Mouse (Mus musculus) liver, embryonic 12.5 days (tissue): ENCODE data around the gene Cggbp1. TPM values are rescaled to one million over a fixed set of nuclear protein-coding genes. Genes with fewer than 3 reads are reported as not detected.

Experiments used
- ATAC-seq: fragments of 200-750 bp; cut with Nextera tagmentation; 2 replicates; pipeline ENCODE4 v1.8.0; 2017; ENCODE audit warnings: moderate number of reproducible peaks, mild to moderate bottlenecking, moderate library complexity
- H3K27ac ChIP-seq: fragments of 300-500 bp; sonication (generic); 2 replicates; pipeline ENCODE4 v1.5.1; 2016; ENCODE audit warnings: mild to moderate bottlenecking
- H3K27me3 ChIP-seq: fragments of 300-500 bp; sonication (generic); replicated peaks from 2 replicates; pipeline ENCODE4 v1.6.1; 2016; ENCODE audit warnings: mild to moderate bottlenecking, moderate library complexity
- H3K36me3 ChIP-seq: fragments of 300-500 bp; sonication (generic); 2 replicates; pipeline ENCODE4 v1.6.1; 2016; ENCODE audit warnings: mild to moderate bottlenecking, moderate library complexity
- H3K4me1 ChIP-seq: fragments of 300-500 bp; sonication (generic); 2 replicates; pipeline ENCODE4 v1.6.1; 2016
- H3K4me2 ChIP-seq: fragments of 300-500 bp; sonication (generic); 2 replicates; pipeline ENCODE4 v1.6.1; 2016; ENCODE audit warnings: mild to moderate bottlenecking, moderate library complexity
- H3K4me3 ChIP-seq: fragments of 300-500 bp; sonication (generic); 2 replicates; pipeline ENCODE4 v1.5.1; 2016; ENCODE audit warnings: mild to moderate bottlenecking, moderate library complexity
- H3K9ac ChIP-seq: fragments of 300-500 bp; sonication (generic); 2 replicates; pipeline ENCODE4 v1.6.1; 2016; ENCODE audit warnings: mild to moderate bottlenecking, moderate library complexity
- H3K9me3 ChIP-seq: fragments of 300-500 bp; sonication (generic); replicated peaks from 2 replicates; pipeline ENCODE4 v1.6.1; 2016; ENCODE audit warnings: mild to moderate bottlenecking, moderate library complexity
- WGBS: fragments of 180-500 bp; shearing (Covaris S2); methylation state at CpG from one replicate; pipeline ENCODE4 v1.1.7; 2016; ENCODE audit not compliant: insufficient replicate concordance; 5-methylcytosine and 5-hydroxymethylcytosine counted together
- polyA plus RNA-seq: library from polyadenylated mRNA; unstranded; fragments of >200 nt; fragmentation: Nextera tagmentation; extraction: Ambion mirVana; gene quantifications from 2 replicates; pipeline ENCODE4 v1.2.1, GENCODE M21; 2016

Cggbp1 gene
- polyA plus RNA-seq, 1 experiment from 2014 or later = 42.4 TPM

- H3K9ac ChIP-seq = no peak overlapping the region
- ATAC-seq = no peak
- WGBS = 89% methylated on average over 10 of the region's 10 CpGs
- no peaks in the 10 kb centered on the region for H3K36me3 ChIP-seq
- no peak overlapping the region for H3K4me2 ChIP-seq
- no peak overlapping the region for H3K4me3 ChIP-seq
- H3K4me1 ChIP-seq = peaks cover 6% of the 10 kb centered on the region; the same call in 1 of the 2 replicates
- H3K27me3 ChIP-seq = no peaks in the 10 kb centered on the region
- H3K27ac ChIP-seq = no peak overlapping the region
- no peaks in the 10 kb centered on the region for H3K9me3 ChIP-seq
These were observed 23.6 kb downstream of the Cggbp1 start for GRCm38 (mm10) chr16:64875384-64875783.

GRCm38 (mm10) chr16:64875822-64876221, 24.0 kb downstream of the Cggbp1 start:
- H3K9me3 ChIP-seq = no peaks in the 10 kb centered on the region
- 71% methylated on average over 1 of the region's 1 CpGs for WGBS
- H3K4me3 ChIP-seq = no peak overlapping the region
- H3K4me1 ChIP-seq = peaks cover 6% of the 10 kb centered on the region; the same call in 1 of the 2 replicates
- no peak for ATAC-seq
- no peak overlapping the region for H3K27ac ChIP-seq
- no peaks in the 10 kb centered on the region for H3K36me3 ChIP-seq
- no peak overlapping the region for H3K9ac ChIP-seq
- H3K4me2 ChIP-seq = no peak overlapping the region
- H3K27me3 ChIP-seq = no peaks in the 10 kb centered on the region

- no peak for ATAC-seq
- Histone ChIP-seq H3K4me2 (no peak overlapping the region), H3K9ac (no peak overlapping the region), H3K4me1 (peaks cover 6% of the 10 kb centered on the region; the same call in 1 of the 2 replicates), H3K36me3 (no peaks in the 10 kb centered on the region), H3K4me3 (no peak overlapping the region), H3K9me3 (no peaks in the 10 kb centered on the region), H3K27ac (no peak overlapping the region), H3K27me3 (no peaks in the 10 kb centered on the region)
- WGBS = 55% methylated on average over 4 of the region's 4 CpGs
These were observed 25.0 kb downstream of the Cggbp1 start for GRCm38 (mm10) chr16:64876631-64877265.

GRCm38 (mm10) chr16:64877314-64877713, 25.5 kb downstream of the Cggbp1 start:
- Histone ChIP-seq H3K9ac (no peak overlapping the region), H3K27me3 (no peaks in the 10 kb centered on the region), H3K4me2 (no peak overlapping the region), H3K4me1 (peaks cover 2% of the 10 kb centered on the region; the same call in 1 of the 2 replicates), H3K27ac (no peak overlapping the region), H3K4me3 (no peak overlapping the region), H3K36me3 (no peaks in the 10 kb centered on the region), H3K9me3 (no peaks in the 10 kb centered on the region)
- WGBS = 78% methylated on average over 3 of the region's 3 CpGs
- no peak for ATAC-seq

GRCm38 (mm10) chr16:64878611-64879132, 26.9 kb downstream of the Cggbp1 start:
- Histone ChIP-seq H3K27me3 (no peaks in the 10 kb centered on the region), H3K9me3 (no peaks in the 10 kb centered on the region), H3K36me3 (no peaks in the 10 kb centered on the region), H3K4me2 (no peak overlapping the region), H3K4me1 (no peaks in the 10 kb centered on the region), H3K27ac (no peak overlapping the region), H3K4me3 (no peak overlapping the region), H3K9ac (no peak overlapping the region)
- 72% methylated on average over 3 of the region's 3 CpGs for WGBS
- no peak for ATAC-seq

- H3K4me2 ChIP-seq = no peak overlapping the region
- ATAC-seq = no peak
- H3K9me3 ChIP-seq = no peaks in the 10 kb centered on the region
- WGBS = 65% methylated on average over 5 of the region's 5 CpGs
- no peaks in the 10 kb centered on the region for H3K4me1 ChIP-seq
- no peak overlapping the region for H3K27ac ChIP-seq
- no peaks in the 10 kb centered on the region for H3K36me3 ChIP-seq
- H3K4me3 ChIP-seq = no peak overlapping the region
- no peaks in the 10 kb centered on the region for H3K27me3 ChIP-seq
- H3K9ac ChIP-seq = no peak overlapping the region
These were observed 27.9 kb downstream of the Cggbp1 start for GRCm38 (mm10) chr16:64879735-64880134.

GRCm38 (mm10) chr16:64880986-64881385, 29.2 kb downstream of the Cggbp1 start:
- no peak for ATAC-seq
- H3K36me3 ChIP-seq = no peaks in the 10 kb centered on the region
- no peak overlapping the region for H3K27ac ChIP-seq
- no peak overlapping the region for H3K4me3 ChIP-seq
- no peaks in the 10 kb centered on the region for H3K27me3 ChIP-seq
- no peaks in the 10 kb centered on the region for H3K9me3 ChIP-seq
- no peak overlapping the region for H3K9ac ChIP-seq
- H3K4me1 ChIP-seq = no peaks in the 10 kb centered on the region; the same call in 1 of the 2 replicates
- H3K4me2 ChIP-seq = no peak overlapping the region
- WGBS = 68% methylated on average over 3 of the region's 3 CpGs

- 56% methylated on average over 2 of the region's 2 CpGs for WGBS
- no peaks in the 10 kb centered on the region; the same call in 1 of the 2 replicates for H3K4me1 ChIP-seq
These were observed 29.6 kb downstream of the Cggbp1 start for GRCm38 (mm10) chr16:64881442-64881841.

GRCm38 (mm10) chr16:64883896-64884295, 32.1 kb downstream of the Cggbp1 start:
- no peak overlapping the region for H3K9ac ChIP-seq
- no peaks in the 10 kb centered on the region for H3K27me3 ChIP-seq
- no peak overlapping the region for H3K27ac ChIP-seq
- 0 out of 2 replicates have a peak, but pooled peaks cover 5% of the 10 kb centered on the region for H3K9me3 ChIP-seq
- no peaks in the 10 kb centered on the region; the same call in 1 of the 2 replicates for H3K4me1 ChIP-seq
- no peaks in the 10 kb centered on the region for H3K36me3 ChIP-seq
- H3K4me2 ChIP-seq = no peak overlapping the region
- 45% methylated on average over 5 of the region's 5 CpGs for WGBS
- no peak for ATAC-seq
- no peak overlapping the region for H3K4me3 ChIP-seq

More at GRCm38 (mm10) chr16:64881442-64881841, 29.6 kb downstream of the Cggbp1 start:
- no peaks in the 10 kb centered on the region for H3K36me3 ChIP-seq
- H3K9me3 ChIP-seq = no peaks in the 10 kb centered on the region
- no peak overlapping the region for H3K4me2 ChIP-seq
- no peak overlapping the region for H3K4me3 ChIP-seq
- no peaks in the 10 kb centered on the region for H3K27me3 ChIP-seq
- no peak overlapping the region for H3K9ac ChIP-seq
- H3K27ac ChIP-seq = no peak overlapping the region
- ATAC-seq = no peak

GRCm38 (mm10) chr16:64884420-64884838, 32.6 kb downstream of the Cggbp1 start:
- Histone ChIP-seq H3K9ac (no peak overlapping the region), H3K9me3 (0 out of 2 replicates have a peak, but pooled peaks cover 5% of the 10 kb centered on the region), H3K27ac (no peak overlapping the region), H3K27me3 (no peaks in the 10 kb centered on the region), H3K36me3 (no peaks in the 10 kb centered on the region), H3K4me2 (no peak overlapping the region), H3K4me1 (no peaks in the 10 kb centered on the region; the same call in 1 of the 2 replicates), H3K4me3 (no peak overlapping the region)
- 15% methylated on average over 3 of the region's 3 CpGs for WGBS
- ATAC-seq = peak; percentile 44; the same call in 1 of the 2 replicates

GRCm38 (mm10) chr16:64885142-64885541, 33.3 kb downstream of the Cggbp1 start:
- H3K36me3 ChIP-seq = no peaks in the 10 kb centered on the region
- WGBS = 25% methylated on average over 3 of the region's 3 CpGs
- ATAC-seq = no peak
- H3K9ac ChIP-seq = no peak overlapping the region
- H3K27ac ChIP-seq = no peak overlapping the region
- H3K9me3 ChIP-seq = 0 out of 2 replicates have a peak, but pooled peaks cover 5% of the 10 kb centered on the region
- no peak overlapping the region for H3K4me3 ChIP-seq
- H3K4me2 ChIP-seq = no peak overlapping the region
- no peaks in the 10 kb centered on the region; the same call in 1 of the 2 replicates for H3K4me1 ChIP-seq
- no peaks in the 10 kb centered on the region for H3K27me3 ChIP-seq

- Histone ChIP-seq H3K9ac (no peak overlapping the region), H3K4me3 (no peak overlapping the region), H3K4me1 (no peaks in the 10 kb centered on the region; the same call in 1 of the 2 replicates), H3K27me3 (no peaks in the 10 kb centered on the region), H3K27ac (no peak overlapping the region), H3K9me3 (0 out of 2 replicates have a peak, but pooled peaks cover 5% of the 10 kb centered on the region), H3K4me2 (no peak overlapping the region), H3K36me3 (no peaks in the 10 kb centered on the region)
- WGBS = 46% methylated on average over 4 of the region's 4 CpGs
- ATAC-seq = no peak
These were observed 33.8 kb downstream of the Cggbp1 start for GRCm38 (mm10) chr16:64885547-64885946.
